Mouse (Mus musculus): ENCODE data around the gene Unc45a.

Unc45a gene

GRCm38 (mm10) chr7:80346830-80347229, 6.0 kb upstream of the Unc45a start:
- no peak for TF ChIP-seq GATA4 (IDR thresholded peaks at IDR 0.05; ENCODE audit: insufficient replicate concordance, low read length)

DNA sequence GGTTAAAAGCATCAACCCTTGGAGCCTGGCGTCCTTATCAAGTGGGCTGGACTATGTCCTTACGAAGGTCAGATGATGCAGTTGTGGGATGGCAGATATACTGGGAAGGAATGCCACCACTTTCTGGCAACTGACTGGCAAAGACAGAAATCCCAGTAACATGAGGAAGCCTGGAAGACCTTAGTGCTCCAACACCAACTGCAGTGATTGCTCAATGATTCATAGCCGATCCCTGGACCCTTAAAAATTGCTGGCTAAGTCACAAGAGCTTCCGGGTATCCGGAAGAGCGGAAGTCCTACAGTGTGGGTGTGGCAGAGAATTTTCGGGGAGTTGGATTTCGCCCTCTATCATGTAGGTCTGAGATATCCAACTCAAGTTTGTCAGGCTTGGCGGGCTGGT, 5.4 kb upstream of the Unc45a start:
- no peak for TF ChIP-seq GATA4 (IDR thresholded peaks at IDR 0.05; ENCODE audit: insufficient replicate concordance, low read length)

GRCm38 (mm10) chr7:80343270-80344018, 2.6 kb upstream of the Unc45a start:
- no peak for TF ChIP-seq GATA4 (IDR thresholded peaks at IDR 0.05; ENCODE audit: insufficient replicate concordance, low read length)

- no peak for TF ChIP-seq GATA4 (IDR thresholded peaks at IDR 0.05; ENCODE audit: insufficient replicate concordance, low read length)
These were observed 2.1 kb upstream of the Unc45a start, which contains the start of gene Hddc3 for GRCm38 (mm10) chr7:80342858-80343257. Gene Hddc3, plus strand, starts transcription at chr7:80343104.

- TF ChIP-seq GATA4 (IDR thresholded peaks at IDR 0.05; ENCODE audit: insufficient replicate concordance, low read length) = no peak
These were observed 988 bp upstream of the Unc45a start for GRCm38 (mm10) chr7:80341793-80342192.

- TF ChIP-seq GATA4 (IDR thresholded peaks at IDR 0.05; ENCODE audit: insufficient replicate concordance, low read length) = no peak
These were observed 794 bp downstream of the Unc45a start for GRCm38 (mm10) chr7:80339793-80340628.

DNA sequence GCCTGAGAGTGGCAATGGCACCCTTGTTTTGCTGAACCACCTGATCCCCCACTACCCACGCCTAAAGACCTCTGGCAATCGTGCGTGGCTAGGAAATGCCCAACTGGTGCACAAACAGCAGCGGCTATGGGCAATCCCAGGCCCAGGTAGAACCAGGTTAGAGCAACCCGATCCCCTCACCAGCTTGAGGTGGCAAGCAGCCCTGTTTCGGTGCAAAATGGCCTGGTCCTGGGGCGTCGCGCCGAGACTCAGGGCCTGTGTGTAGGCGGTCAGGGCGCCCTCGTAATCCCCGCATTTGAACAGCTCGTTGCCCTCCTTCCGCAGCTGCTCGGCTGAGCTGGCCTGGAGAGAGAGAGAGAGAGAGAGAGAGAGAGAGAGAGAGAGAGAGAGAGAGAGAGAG, 1.4 kb downstream of the Unc45a start:
- TF ChIP-seq GATA4 (IDR thresholded peaks at IDR 0.05; ENCODE audit: insufficient replicate concordance, low read length) = no peak

DNA sequence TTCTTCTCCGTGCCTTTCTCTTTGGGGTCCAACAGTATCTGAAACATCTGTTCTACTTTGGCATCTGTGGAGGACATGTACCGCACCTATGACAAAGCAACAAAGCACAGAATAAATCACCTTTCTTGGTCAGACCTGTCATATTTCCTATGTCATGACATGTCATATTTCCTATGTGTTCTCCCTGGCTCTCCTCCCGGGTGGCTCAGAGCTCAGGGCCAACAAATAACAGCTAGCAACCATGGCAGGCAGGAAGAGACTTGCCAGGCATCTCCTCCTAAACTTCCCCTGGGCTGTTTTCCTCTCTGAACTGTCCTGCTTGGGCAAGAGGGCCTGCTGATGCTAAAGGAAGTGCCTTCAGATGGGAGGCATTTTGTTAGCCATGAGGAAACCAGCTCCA, 3.9 kb downstream of the Unc45a start:
- no peak for TF ChIP-seq GATA4 (IDR thresholded peaks at IDR 0.05; ENCODE audit: insufficient replicate concordance, low read length)

DNA sequence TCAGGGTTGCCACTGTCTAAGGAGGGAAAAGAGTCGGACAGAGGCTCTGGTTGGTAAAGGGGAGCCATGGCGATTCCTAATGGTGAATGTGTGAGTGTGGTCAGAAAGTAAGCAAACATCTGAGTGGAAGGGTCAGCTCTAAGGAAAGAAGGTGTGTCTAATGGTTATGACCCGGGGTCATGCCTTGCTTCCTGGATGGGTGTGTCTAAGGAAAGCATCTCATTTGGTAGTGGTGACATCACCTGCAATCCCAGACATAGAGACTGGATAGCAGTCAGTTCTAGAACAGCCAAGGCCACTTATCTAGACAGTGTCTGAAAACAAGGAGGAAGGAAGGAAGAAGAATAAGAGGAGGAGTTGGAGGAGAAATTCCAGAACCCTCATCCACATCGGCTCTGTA, 6.0 kb downstream of the Unc45a start:
- TF ChIP-seq GATA4 (IDR thresholded peaks at IDR 0.05; ENCODE audit: insufficient replicate concordance, low read length) = no peak

GRCm38 (mm10) chr7:80331433-80331832, 9.4 kb downstream of the Unc45a start:
- TF ChIP-seq GATA4 (IDR thresholded peaks at IDR 0.05; ENCODE audit: insufficient replicate concordance, low read length) = no peak

- no peak for TF ChIP-seq GATA4 (IDR thresholded peaks at IDR 0.05; ENCODE audit: insufficient replicate concordance, low read length)
These were observed 10.5 kb downstream of the Unc45a start for GRCm38 (mm10) chr7:80330278-80330677.

DNA sequence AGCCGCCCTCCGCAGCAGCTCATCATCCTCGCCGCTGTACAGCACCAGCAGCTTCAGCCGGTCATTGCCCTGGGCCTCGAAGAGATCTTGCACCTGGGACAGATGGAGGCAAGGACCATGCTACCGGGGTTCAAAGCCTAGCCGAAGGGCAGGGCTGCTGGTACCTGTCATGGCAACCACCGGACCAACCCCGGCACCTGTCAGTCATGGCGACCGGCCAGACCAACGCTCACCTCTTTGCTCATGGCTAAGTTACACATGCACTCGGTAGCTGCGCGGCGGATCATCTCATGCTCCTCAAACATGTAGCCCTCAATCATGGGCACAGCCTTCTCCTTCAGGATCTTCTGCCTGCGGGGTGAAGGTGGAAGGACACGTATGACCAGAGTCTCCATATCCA, 14.7 kb downstream of the Unc45a start:
- TF ChIP-seq GATA4 (IDR thresholded peaks at IDR 0.05; ENCODE audit: insufficient replicate concordance, low read length) = no peak

GRCm38 (mm10) chr7:80325292-80325868, 15.4 kb downstream of the Unc45a start:
- no peak for TF ChIP-seq GATA4 (IDR thresholded peaks at IDR 0.05; ENCODE audit: insufficient replicate concordance, low read length)

DNA sequence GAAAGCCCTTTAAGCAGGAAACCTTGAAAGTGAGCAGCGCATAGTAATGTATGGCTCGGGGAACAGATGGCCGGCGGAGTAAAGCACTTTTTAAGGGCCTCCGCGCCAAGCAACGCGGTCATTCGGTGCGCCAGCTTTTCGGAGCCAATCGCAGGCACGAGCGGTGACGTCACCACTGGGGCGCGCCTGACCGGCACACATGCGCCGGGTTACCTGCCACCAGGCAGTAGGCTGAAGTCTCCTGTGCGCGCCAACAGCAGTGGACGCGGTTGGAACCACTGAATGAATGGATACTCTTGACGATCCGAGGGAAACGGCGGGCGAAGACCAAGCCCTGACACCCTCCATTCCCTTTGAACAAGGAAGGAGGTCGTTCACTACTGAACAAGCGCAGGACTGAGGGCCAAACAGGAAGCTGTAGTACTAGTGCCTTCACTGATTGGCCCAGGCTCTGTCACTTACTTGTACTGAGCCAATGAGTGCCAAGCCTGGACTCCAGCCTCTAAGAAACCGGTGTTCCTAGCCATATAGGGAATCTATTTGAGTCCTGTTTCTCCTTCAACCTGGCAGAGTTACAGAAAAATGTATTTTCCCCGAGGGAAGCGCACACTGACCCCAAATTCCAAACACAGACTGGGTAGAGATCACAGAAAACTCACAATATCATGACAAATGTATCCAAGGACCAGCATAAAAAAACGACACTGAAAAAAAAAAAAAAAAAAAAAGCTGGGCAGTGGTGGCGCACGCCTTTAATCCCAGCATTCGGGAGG, 16.6 kb downstream of the Unc45a start, which contains the start of gene Rccd1:
TSS of gene Rccd1 (minus strand) at position 412 of the 773 bp plus-strand sequence.
- TF ChIP-seq GATA4 (IDR thresholded peaks at IDR 0.05; ENCODE audit: insufficient replicate concordance, low read length) = 0 out of 2 replicates have a peak, but pooled peaks have one; percentile 5

DNA sequence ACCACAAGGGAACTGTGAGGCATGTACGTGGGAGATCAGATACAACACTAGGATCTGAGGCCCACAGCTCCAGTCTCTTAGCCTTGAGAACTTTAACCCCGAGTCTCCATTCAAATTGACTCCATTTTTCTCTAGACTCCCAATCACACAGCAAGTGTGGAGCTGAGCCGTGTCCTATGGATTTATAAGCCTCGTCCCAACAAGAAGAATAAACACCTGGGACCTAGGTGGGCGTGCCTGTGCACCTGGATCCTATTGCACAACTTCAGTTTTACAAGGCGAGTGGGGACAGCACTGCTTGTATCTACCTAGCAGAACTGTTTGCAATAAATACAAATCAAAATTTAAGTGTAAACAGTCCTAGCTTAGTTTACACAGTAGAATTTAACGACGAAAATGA, 17.5 kb downstream of the Unc45a start:
- no peak for TF ChIP-seq GATA4 (IDR thresholded peaks at IDR 0.05; ENCODE audit: insufficient replicate concordance, low read length)

Data from liver, adult (tissue).